Mouse (Mus musculus) C2C12 (cell line): ENCODE results near the gene Ggnbp2. TPM values are rescaled to one million over a fixed set of nuclear protein-coding genes. Genes with fewer than 3 reads are reported as not detected.

ENCODE experiments used
- H3K27me3 ChIP-seq: one replicate; pipeline ENCODE4 v1.6.1; 2011; ENCODE audit not compliant: control insufficient read depth, insufficient read depth, insufficient read length
- H3K36me3 ChIP-seq: one replicate; pipeline ENCODE4 v1.6.1; 2011; ENCODE audit not compliant: control insufficient read depth, insufficient read depth
- H3K4me3 ChIP-seq: one replicate; pipeline ENCODE4 v1.5.1; 2011; ENCODE audit warnings: mild to moderate bottlenecking, control low read depth; ENCODE audit not compliant: poor library complexity, insufficient read depth, severe bottlenecking
- H3K79me2 ChIP-seq: one replicate; pipeline ENCODE4 v1.6.1; 2011; ENCODE audit not compliant: control insufficient read depth, insufficient read depth
- H3K79me3 ChIP-seq: one replicate; pipeline ENCODE4 v1.6.1; 2011; ENCODE audit warnings: low read depth, control low read depth
- H3ac ChIP-seq: one replicate; pipeline ENCODE3; 2011; ENCODE audit warnings: low read depth; ENCODE audit not compliant: control insufficient read depth, insufficient read length
- CEBPB ChIP-seq: IDR thresholded peaks from one replicate; pipeline ENCODE4 v1.6.1; 2011; ENCODE audit warnings: low read depth, mild to moderate bottlenecking, control low read depth, moderate library complexity
- CTCF ChIP-seq: IDR thresholded peaks from one replicate; pipeline ENCODE4 v1.5.1; 2011; ENCODE audit not compliant: control insufficient read depth, insufficient read depth, insufficient read length
- FOSL1 ChIP-seq: IDR thresholded peaks from one replicate; pipeline ENCODE4 v1.8.0; 2011; ENCODE audit warnings: mild to moderate bottlenecking, low read length; ENCODE audit not compliant: poor library complexity, insufficient read depth, severe bottlenecking
- MAX ChIP-seq: IDR thresholded peaks from one replicate; pipeline ENCODE4 v1.6.1; 2011; ENCODE audit warnings: mild to moderate bottlenecking, control low read depth
- MYOD1 ChIP-seq: IDR thresholded peaks from one replicate; pipeline ENCODE4 v1.6.1; 2011; ENCODE audit warnings: low read depth; ENCODE audit not compliant: control insufficient read depth, insufficient read length
- MYOG ChIP-seq: IDR thresholded peaks from one replicate; pipeline ENCODE4 v1.6.1; 2011; ENCODE audit not compliant: control insufficient read depth, insufficient read length; ENCODE audit errors: extremely low read depth
- USF1 ChIP-seq: IDR thresholded peaks from one replicate; pipeline ENCODE4 v1.6.1; 2011; ENCODE audit warnings: low read depth, mild to moderate bottlenecking, control low read depth, moderate library complexity
- polyA plus RNA-seq: library from polyadenylated mRNA; unstranded; fragments of >200 nt; fragmentation: generic; extraction: Trizol; gene quantifications from one replicate; pipeline ENCODE4 v1.2.1, GENCODE M21; 2012; ENCODE audit warnings: missing spikeins

The Ggnbp2 gene
- polyA plus RNA-seq, 1 experiment, result 21.1 TPM

- Histone ChIP-seq H3K79me2 (peaks cover 87% of the 10 kb centered on the region), H3K79me3 (peaks cover 73% of the 10 kb centered on the region)
- TF ChIP-seq MAX (no peak), USF1 (no peak), CEBPB (no peak), FOSL1 (no peak), MYOG (no peak), MYOD1 (no peak), CTCF (no peak)
These were observed 1.8 kb downstream of the Ggnbp2 start for GRCm38 (mm10) chr11:84868786-84869259.

DNA sequence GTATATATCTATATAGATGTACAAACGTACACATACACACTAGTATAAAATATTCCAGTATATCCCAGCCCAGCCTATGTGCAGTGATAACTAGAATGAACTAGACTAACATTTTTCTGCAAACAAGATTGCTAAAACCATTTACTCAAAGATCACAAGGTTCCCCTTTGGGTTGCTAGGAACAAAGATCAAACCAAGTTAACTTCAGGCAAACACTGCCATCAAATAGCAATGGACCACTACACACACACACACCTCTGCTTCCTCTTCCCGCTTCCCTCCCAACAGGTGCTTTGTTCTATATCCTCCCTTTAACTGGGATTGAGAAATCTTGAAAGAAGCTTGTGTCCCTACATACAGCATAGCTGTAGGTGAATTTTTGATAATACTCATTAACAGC lies 3.0 kb downstream of the Ggnbp2 start:
- no peak overlapping the region for H3K4me3 ChIP-seq
- peaks cover 67% of the 10 kb centered on the region for H3K36me3 ChIP-seq
- H3ac ChIP-seq, result no peak overlapping the region
- TF ChIP-seq MAX (no peak), MYOD1 (no peak), FOSL1 (no peak), MYOG (no peak), CEBPB (no peak)
- no peaks in the 10 kb centered on the region for H3K27me3 ChIP-seq
- H3K79me2 ChIP-seq, result peaks cover 92% of the 10 kb centered on the region
- H3K79me3 ChIP-seq, result peaks cover 85% of the 10 kb centered on the region

More at GRCm38 (mm10) chr11:84868786-84869259, 1.8 kb downstream of the Ggnbp2 start:
- Histone ChIP-seq H3K4me3 (peak overlapping the region; percentile 96), H3ac (peak overlapping the region; percentile 74), H3K36me3 (peaks cover 55% of the 10 kb centered on the region), H3K27me3 (no peaks in the 10 kb centered on the region)

DNA sequence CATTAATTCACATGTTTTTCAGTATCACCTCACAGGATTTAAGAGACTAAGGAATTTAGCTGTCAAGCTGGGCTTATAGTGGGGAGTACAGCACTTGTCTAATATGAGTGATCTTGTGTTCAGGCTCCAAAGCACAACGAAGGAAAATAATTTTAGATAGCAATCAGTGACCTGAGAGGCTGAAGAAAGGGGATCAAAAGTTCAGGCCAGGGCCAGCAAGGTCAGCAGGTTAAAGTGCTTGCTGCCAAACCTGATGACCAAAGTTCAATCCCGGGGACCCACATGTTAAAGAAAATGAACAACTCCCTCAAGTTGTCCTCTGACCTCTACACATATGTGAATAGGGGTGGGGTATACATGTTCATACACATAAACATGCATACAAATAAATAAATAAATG lies 5.3 kb downstream of the Ggnbp2 start:
- no peak for TF ChIP-seq MYOG
- no peak for TF ChIP-seq CEBPB
- no peak for TF ChIP-seq CTCF
- TF ChIP-seq USF1, result no peak
- no peak for TF ChIP-seq MAX
- TF ChIP-seq MYOD1, result no peak
- TF ChIP-seq FOSL1, result no peak
- Histone ChIP-seq H3K4me3 (no peak overlapping the region), H3K79me2 (peaks cover 96% of the 10 kb centered on the region), H3ac (no peak overlapping the region), H3K79me3 (peaks cover 86% of the 10 kb centered on the region), H3K36me3 (peaks cover 89% of the 10 kb centered on the region), H3K27me3 (no peaks in the 10 kb centered on the region)

DNA sequence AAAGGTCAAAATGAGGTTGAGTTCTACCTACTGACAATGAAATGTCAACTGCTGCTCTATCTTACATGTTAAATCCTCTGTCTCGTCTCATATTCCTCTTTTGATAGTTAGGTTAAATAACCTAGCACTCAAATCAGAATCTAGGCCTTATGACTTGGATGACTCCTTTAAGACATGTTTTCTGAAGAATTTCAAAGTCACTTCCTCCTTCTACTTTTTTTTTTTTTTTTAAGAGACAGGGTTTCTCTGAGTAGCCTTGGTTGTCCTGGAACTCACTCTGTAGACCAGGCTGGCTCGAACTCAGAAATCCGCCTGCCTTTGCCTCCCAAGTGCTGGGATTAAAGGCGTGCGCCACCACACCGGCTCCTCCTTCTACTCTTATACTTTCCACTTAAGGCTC lies 15.3 kb downstream of the Ggnbp2 start:
- no peaks in the 10 kb centered on the region for H3K27me3 ChIP-seq
- no peak for TF ChIP-seq USF1
- no peak for TF ChIP-seq FOSL1
- TF ChIP-seq CTCF, result no peak
- TF ChIP-seq MYOD1, result no peak
- TF ChIP-seq MYOG, result no peak
- no peak for TF ChIP-seq MAX
- TF ChIP-seq CEBPB, result no peak
- H3K4me3 ChIP-seq, result no peak overlapping the region
- peaks cover 7% of the 10 kb centered on the region for H3K79me3 ChIP-seq
- H3ac ChIP-seq, result no peak overlapping the region
- peaks cover 32% of the 10 kb centered on the region for H3K79me2 ChIP-seq
- peaks cover 94% of the 10 kb centered on the region for H3K36me3 ChIP-seq

GRCm38 (mm10) chr11:84847475-84848090 lies 23.0 kb downstream of the Ggnbp2 start:
- Histone ChIP-seq H3K79me2 (peaks cover 15% of the 10 kb centered on the region), H3K36me3 (peaks cover 85% of the 10 kb centered on the region), H3K27me3 (no peaks in the 10 kb centered on the region), H3ac (no peak overlapping the region), H3K4me3 (no peak overlapping the region), H3K79me3 (peaks cover 2% of the 10 kb centered on the region)
- no peak for TF ChIP-seq MAX
- no peak for TF ChIP-seq MYOG
- no peak for TF ChIP-seq MYOD1
- TF ChIP-seq CTCF, result no peak
- TF ChIP-seq FOSL1, result no peak
- TF ChIP-seq CEBPB, result no peak
- TF ChIP-seq USF1, result no peak
